Mouse (Mus musculus) ES-E14 (cell line): Measurements from ENCODE around the gene Asb16.

Source experiments
- CHD2 ChIP-seq: IDR thresholded peaks from 2 replicates; pipeline ENCODE4 v1.6.1; 2014; ENCODE audit warnings: mild to moderate bottlenecking, low read depth, low read length, inconsistent platforms
- HCFC1 ChIP-seq: IDR thresholded peaks from 2 replicates; pipeline ENCODE4 v1.6.1; 2012; ENCODE audit warnings: low read length, inconsistent platforms, borderline replicate concordance; ENCODE audit not compliant: insufficient read depth
- MAFK ChIP-seq: IDR thresholded peaks from 2 replicates; pipeline ENCODE4 v1.6.1; 2014; ENCODE audit warnings: mild to moderate bottlenecking, low read depth, low read length, inconsistent platforms; ENCODE audit not compliant: insufficient read depth
- ZC3H11A ChIP-seq: IDR thresholded peaks from 2 replicates; pipeline ENCODE4 v1.6.1; 2012; ENCODE audit warnings: low read depth, mild to moderate bottlenecking, inconsistent platforms, low read length, borderline replicate concordance

DNA sequence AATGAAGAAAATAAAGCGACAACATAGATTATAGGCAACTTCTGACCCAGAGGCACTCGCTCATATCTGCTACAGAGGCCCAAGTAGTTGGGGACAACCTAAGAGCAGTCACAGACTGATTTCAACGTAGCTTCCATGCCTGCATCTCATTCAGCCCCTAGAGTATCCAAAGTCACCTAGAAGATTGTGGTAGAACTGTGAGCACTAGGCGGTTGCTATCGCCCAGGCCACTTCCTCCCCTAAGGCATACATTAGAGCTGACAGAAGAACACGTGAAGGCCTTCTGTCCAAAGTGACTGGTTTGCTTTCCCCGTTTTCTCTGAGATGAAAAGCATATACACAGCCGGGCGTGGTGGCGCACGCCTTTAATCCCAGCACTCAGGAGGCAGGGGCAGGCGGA lies 45.8 kb downstream of the Asb16 start:
- TF ChIP-seq CHD2 (no peak), HCFC1 (no peak), ZC3H11A (no peak), MAFK (no peak)
